ENCODE assay signal across 27 mouse cellular contexts in genomic region chr11:49900043-49900442, GRCm38 (mm10). TPM values are rescaled to one million over a fixed set of nuclear protein-coding genes. Genes with fewer than 3 reads are reported as not detected.
A peak's percentile ranks its signal among the peaks of the same experiment; 100 is the strongest.
DNase-seq lines count a peak whose midpoint lies in the region; ATAC-seq and TF ChIP-seq lines count a peak whose summit lies in the region.
"Had no signal": no experiment of that assay in that cellular context is flagged by ENCODE, and none has a peak within 500 bp of the region (broad histone marks: within the 10 kb centered on the region; RNA-seq: fewer than 3 reads in every experiment).

No protein-coding gene starts in this region.

- TF ChIP-seq CTCF in liver, postnatal 0 days (IDR thresholded peaks at IDR 0.05; ENCODE audit: low read depth), result no peak

- H3K27ac ChIP-seq in liver, postnatal 0 days (ENCODE audit: low read depth), result no peak overlapping the region
- H3K27ac ChIP-seq in liver, embryonic 11.5 days (ENCODE audit: low read depth, low read length), result no peak overlapping the region
- H3K27ac ChIP-seq in forebrain, embryonic 16.5 days (ENCODE audit: low read length), result no peak overlapping the region
- H3K27ac ChIP-seq: forebrain, embryonic 15.5 days; heart, embryonic 15.5 days; hindbrain, embryonic 13.5 days; limb, embryonic 15.5 days; liver, embryonic 15.5 days; macrophage; neural tube, embryonic 15.5 days had no signal

- H3K9ac ChIP-seq in liver, postnatal 0 days (replicated peaks), result no peak overlapping the region
- H3K9ac ChIP-seq in liver, embryonic 11.5 days (ENCODE audit: low read depth, low read length), result no peak overlapping the region
- H3K9ac ChIP-seq in forebrain, embryonic 16.5 days (replicated peaks; ENCODE audit: low read depth, low read length), result no peak overlapping the region
- H3K9ac ChIP-seq: forebrain, embryonic 15.5 days; heart, embryonic 15.5 days; hindbrain, embryonic 13.5 days; limb, embryonic 15.5 days; liver, embryonic 15.5 days; neural tube, embryonic 15.5 days had no signal

- no peak overlapping the region for H3K4me2 ChIP-seq in liver, postnatal 0 days (ENCODE audit: low read depth, low read length)
- H3K4me2 ChIP-seq in liver, embryonic 11.5 days, result no peak overlapping the region
- no peak overlapping the region for H3K4me2 ChIP-seq in forebrain, embryonic 16.5 days (ENCODE audit: low read length)
- H3K4me2 ChIP-seq: forebrain, embryonic 15.5 days; heart, embryonic 15.5 days; hindbrain, embryonic 13.5 days; limb, embryonic 15.5 days; liver, embryonic 15.5 days; midbrain, embryonic 11.5 days; neural tube, embryonic 15.5 days had no signal

- peak; percentile 61 for TF ChIP-seq EP300 in liver, postnatal 0 days (IDR thresholded peaks at IDR 0.05; ENCODE audit: low read depth)

- no peaks in the 10 kb centered on the region for H3K36me3 ChIP-seq in liver, postnatal 0 days (replicated peaks; ENCODE audit: insufficient read depth, low read length)
- no peaks in the 10 kb centered on the region for H3K36me3 ChIP-seq in liver, embryonic 11.5 days (ENCODE audit: control insufficient read depth, insufficient read depth, low read length)
- H3K36me3 ChIP-seq in forebrain, embryonic 16.5 days (ENCODE audit: control insufficient read depth, insufficient read depth), result no peaks in the 10 kb centered on the region
- H3K36me3 ChIP-seq: forebrain, embryonic 15.5 days; heart, embryonic 15.5 days; hindbrain, embryonic 13.5 days; limb, embryonic 15.5 days; liver, embryonic 15.5 days; neural tube, embryonic 15.5 days had no signal

- DNase-seq in liver, postnatal 0 days, result peak; percentile 25
- DNase-seq in liver, embryonic 11.5 days (ENCODE audit: low spot score), result no peak
- DNase-seq in MN1 (ENCODE audit: low spot score), result peak; percentile 45
- peak; percentile 67 for DNase-seq in adrenal gland, postnatal 14 days
- no peak for DNase-seq in embryo, embryonic 9.5 days (ENCODE audit: extremely low spot score)
- DNase-seq: cerebellum, adult 11 months; cerebellum, postnatal 14 days; embryo, embryonic 11 days; gastrocnemius, postnatal 36 days; heart, postnatal 36 days; kidney, adult 2 months; kidney, postnatal 14 days; left cerebral cortex, postnatal 4 days; right cerebral cortex, adult 18-20 months; right cerebral cortex, postnatal 4 days had no signal

- H3K27me3 ChIP-seq in liver, postnatal 0 days (ENCODE audit: insufficient read depth, low read length), result peaks cover 28% of the 10 kb centered on the region
- H3K27me3 ChIP-seq in liver, embryonic 11.5 days (replicated peaks; ENCODE audit: control insufficient read depth, insufficient read depth, low read length), result peaks cover 45% of the 10 kb centered on the region
- peaks cover 16% of the 10 kb centered on the region for H3K27me3 ChIP-seq in forebrain, embryonic 16.5 days (replicated peaks; ENCODE audit: control insufficient read depth, insufficient read depth, low read length)

- H3K4me3 ChIP-seq in liver, postnatal 0 days (ENCODE audit: low read depth, low read length), result no peak overlapping the region
- no peak overlapping the region for H3K4me3 ChIP-seq in liver, embryonic 11.5 days (ENCODE audit: low read depth, low read length)
- no peak overlapping the region for H3K4me3 ChIP-seq in forebrain, embryonic 16.5 days (replicated peaks; ENCODE audit: low read length)
- H3K4me3 ChIP-seq: forebrain, embryonic 15.5 days; heart, embryonic 15.5 days; hindbrain, embryonic 13.5 days; limb, embryonic 15.5 days; liver, embryonic 15.5 days; neural tube, embryonic 15.5 days had no signal

- 0 out of 2 replicates have a peak, but pooled peaks cover 3% of the 10 kb centered on the region for H3K9me3 ChIP-seq in liver, postnatal 0 days (ENCODE audit: low read length)
- H3K9me3 ChIP-seq in liver, embryonic 11.5 days (ENCODE audit: control insufficient read depth, low read length), result no peaks in the 10 kb centered on the region
- peaks cover 4% of the 10 kb centered on the region; the same call in 1 of the 2 replicates for H3K9me3 ChIP-seq in forebrain, embryonic 16.5 days (ENCODE audit: control insufficient read depth, low read length)
- H3K9me3 ChIP-seq: heart, embryonic 15.5 days; limb, embryonic 15.5 days; liver, embryonic 15.5 days had no signal

- H3K4me1 ChIP-seq in liver, postnatal 0 days (ENCODE audit: insufficient read depth), result peaks cover 3% of the 10 kb centered on the region; the same call in 1 of the 2 replicates
- H3K4me1 ChIP-seq in liver, embryonic 11.5 days (replicated peaks; ENCODE audit: control insufficient read depth, insufficient read depth, low read length), result peaks cover 7% of the 10 kb centered on the region
- H3K4me1 ChIP-seq in forebrain, embryonic 16.5 days (replicated peaks; ENCODE audit: control insufficient read depth, insufficient read depth, low read length), result peaks cover 5% of the 10 kb centered on the region

- 34% methylated on average over 6 of the region's 6 CpGs for WGBS in liver, postnatal 0 days (ENCODE audit: insufficient replicate concordance)
- WGBS in liver, embryonic 11.5 days, result 63% methylated on average over 6 of the region's 6 CpGs
- 69% methylated on average over 6 of the region's 6 CpGs for WGBS in forebrain, embryonic 16.5 days

- peak; percentile 46 for ATAC-seq in liver, postnatal 0 days
- no peak for ATAC-seq in liver, embryonic 11.5 days (replicated peaks; ENCODE audit: low FRiP score)
- peak; percentile 69 for ATAC-seq in megakaryocyte progenitor cell, adult 5-6 weeks (replicated peaks; ENCODE audit: poor library complexity)
- no peak for ATAC-seq in forebrain, embryonic 16.5 days
- ATAC-seq: forebrain, embryonic 15.5 days; inflammation-experienced regulatory T-cells, adult 6 months had no signal

RNA-seq across cellular contexts. Expression of gene Rasgef1c, which starts 1.6 kb away (rescaled TPM):
- not detected in 2 replicates for polyA plus RNA-seq in liver, postnatal 0 days (2015; fragmentation: Nextera tagmentation; extraction: Ambion mirVana)
- not detected in 2 replicates for polyA plus RNA-seq in liver, embryonic 11.5 days (2014; fragmentation: Nextera tagmentation; extraction: Ambion mirVana)
- total RNA-seq in adrenal gland, postnatal 14 days (2021), result 1.3 and 1.5 TPM in 2 replicates
- 0.15 and 0.17 TPM in 2 replicates for total RNA-seq in megakaryocyte progenitor cell, adult 5-6 weeks (2015)
- 0.12 and 0.30 TPM in 2 replicates for total RNA-seq in megakaryocyte progenitor cell, adult 5-6 weeks (2017)
- 11.4 and 17.1 TPM in 2 replicates for polyA plus RNA-seq in forebrain, embryonic 16.5 days (2015; fragmentation: Nextera tagmentation; extraction: Ambion mirVana)
- polyA plus RNA-seq: lung, embryonic 16.5 days; macrophage had no signal

RNA-seq across cellular contexts. Expression of gene Mapk9, which starts 53.5 kb away (rescaled TPM):
- polyA plus RNA-seq in liver, postnatal 0 days (2015; fragmentation: Nextera tagmentation; extraction: Ambion mirVana), result 20.9 and 22.3 TPM in 2 replicates
- polyA plus RNA-seq in liver, embryonic 11.5 days (2014; fragmentation: Nextera tagmentation; extraction: Ambion mirVana), result 47.5 and 52.3 TPM in 2 replicates
- 59.6 and 61.1 TPM in 2 replicates for total RNA-seq in adrenal gland, postnatal 14 days (2021)
- total RNA-seq in megakaryocyte progenitor cell, adult 5-6 weeks (2015), result 32.9 and 40.2 TPM in 2 replicates
- total RNA-seq in megakaryocyte progenitor cell, adult 5-6 weeks (2017), result 31.1 and 56.3 TPM in 2 replicates
- polyA plus RNA-seq in forebrain, embryonic 16.5 days (2015; fragmentation: Nextera tagmentation; extraction: Ambion mirVana), result 45.7 and 48.5 TPM in 2 replicates

Comparison
In these comparisons a context has a peak if more than half of its experiments do, and no peak if none do; other contexts are left out.
1. ATAC-seq: peak in liver, postnatal 0 days (single experiment) and megakaryocyte progenitor cell, adult 5-6 weeks (single experiment); none in liver, embryonic 11.5 days (single experiment) and forebrain, embryonic 16.5 days (single experiment).
2. DNase-seq: peak in liver, postnatal 0 days (single experiment), MN1 (single experiment) and adrenal gland, postnatal 14 days (single experiment); none in liver, embryonic 11.5 days (single experiment) and embryo, embryonic 9.5 days (single experiment).
3. RNA of gene Rasgef1c, which starts 1.6 kb away (polyA plus RNA-seq): 11.4 to 17.1 TPM in forebrain, embryonic 16.5 days; not detected in liver, postnatal 0 days and not detected in liver, embryonic 11.5 days; every median in the first group is over 10 times any median in the second.